Mouse (Mus musculus): ENCODE data around the gene Nfu1.

Gene Nfu1

DNA sequence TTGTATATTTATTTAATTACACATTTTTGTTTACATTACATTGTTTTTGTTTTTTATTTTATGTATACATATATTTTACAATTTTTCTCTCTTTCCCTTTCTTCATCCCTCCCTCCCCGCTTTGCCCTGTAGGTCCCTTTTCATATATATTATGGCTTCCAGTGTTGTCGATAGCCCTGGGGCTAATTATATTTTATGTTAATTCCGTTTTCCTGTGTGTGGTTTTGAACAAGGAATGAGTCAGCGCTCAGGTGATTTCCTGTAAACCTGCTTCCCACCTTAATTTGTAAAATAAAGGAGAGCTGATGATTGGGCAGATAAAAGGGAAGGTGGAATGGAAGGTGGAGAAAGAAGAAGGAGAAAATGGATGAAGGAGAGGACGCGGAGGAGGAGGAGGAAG, at the start of gene Nfu1:
TSS of gene Nfu1 (plus strand) at position 350 of the 400 bp plus-strand sequence.
- DNase-seq: no peak

DNA sequence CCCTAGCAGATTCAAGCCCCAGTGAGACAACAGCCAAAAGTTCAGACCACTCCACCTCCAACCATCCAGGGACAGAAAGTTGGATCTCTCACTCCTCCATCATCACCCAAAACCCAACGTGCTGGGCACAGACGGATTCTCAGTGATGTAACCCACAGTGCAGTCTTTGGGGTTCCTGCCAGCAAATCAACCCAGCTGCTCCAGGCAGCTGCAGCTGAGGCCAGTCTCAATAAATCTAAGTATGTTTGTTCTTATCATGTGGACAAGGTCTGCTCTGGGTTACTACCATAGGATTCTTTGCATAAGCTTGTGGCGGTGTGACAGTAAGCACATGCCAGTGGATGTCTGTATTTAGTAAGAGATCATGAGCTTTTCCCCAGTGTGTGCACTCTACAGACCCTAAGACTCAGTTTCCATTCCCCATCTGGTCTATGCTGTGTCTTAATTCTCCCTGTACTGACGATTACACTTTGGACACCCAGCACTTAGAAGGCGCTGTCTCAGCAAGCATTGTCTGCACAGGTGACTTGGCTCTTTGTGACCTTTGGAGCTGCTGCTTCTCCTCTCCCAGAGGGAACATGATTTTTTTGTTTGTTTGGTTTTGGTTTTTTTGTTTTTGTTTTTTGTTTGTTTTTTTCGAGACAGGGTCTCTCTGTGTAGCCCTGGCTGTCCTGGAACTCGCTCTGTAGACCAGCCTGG, 44.9 kb upstream of the Nfu1 start:
- DNase-seq: no peak

DNA sequence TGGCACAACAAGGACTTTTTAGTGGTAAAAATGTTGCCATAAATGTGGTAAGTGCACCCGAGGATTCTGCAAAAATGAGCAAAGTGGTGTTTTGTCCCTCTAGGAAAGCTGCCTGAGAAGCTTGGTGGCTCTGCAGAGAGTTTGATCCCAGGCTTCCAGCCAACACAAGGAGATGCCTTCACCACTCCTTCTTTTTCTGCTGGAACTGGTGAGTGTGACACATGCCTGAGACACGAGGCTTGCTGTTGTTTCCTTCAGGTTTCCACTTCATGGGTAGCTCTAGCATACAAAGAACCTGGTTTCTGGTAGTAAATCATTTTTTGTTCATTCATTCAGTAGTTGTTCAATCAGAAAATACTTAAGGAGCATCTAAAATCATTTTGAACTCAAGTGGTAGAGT, 41.9 kb upstream of the Nfu1 start:
- DNase-seq: no peak

DNA sequence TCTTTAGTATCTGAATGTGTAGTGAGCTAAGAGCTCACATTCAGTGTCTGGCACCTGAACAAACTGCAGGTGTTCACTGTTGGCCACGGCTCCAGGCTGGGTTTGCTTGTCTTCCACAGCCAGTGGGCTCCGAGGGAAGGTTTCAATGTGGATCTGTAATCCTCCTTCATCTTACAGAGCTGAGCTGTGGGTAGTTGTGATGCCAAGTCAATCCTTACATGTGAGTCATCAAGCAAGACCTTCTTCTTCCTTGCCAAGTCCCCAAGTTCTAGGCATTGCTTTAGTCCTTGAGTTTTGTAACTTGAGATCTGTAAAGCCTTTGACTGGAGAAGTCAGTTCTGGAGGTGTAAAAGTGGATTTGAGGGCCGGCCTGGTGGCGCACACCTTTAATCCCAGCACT, 35.1 kb upstream of the Nfu1 start:
- no peak for DNase-seq

DNA sequence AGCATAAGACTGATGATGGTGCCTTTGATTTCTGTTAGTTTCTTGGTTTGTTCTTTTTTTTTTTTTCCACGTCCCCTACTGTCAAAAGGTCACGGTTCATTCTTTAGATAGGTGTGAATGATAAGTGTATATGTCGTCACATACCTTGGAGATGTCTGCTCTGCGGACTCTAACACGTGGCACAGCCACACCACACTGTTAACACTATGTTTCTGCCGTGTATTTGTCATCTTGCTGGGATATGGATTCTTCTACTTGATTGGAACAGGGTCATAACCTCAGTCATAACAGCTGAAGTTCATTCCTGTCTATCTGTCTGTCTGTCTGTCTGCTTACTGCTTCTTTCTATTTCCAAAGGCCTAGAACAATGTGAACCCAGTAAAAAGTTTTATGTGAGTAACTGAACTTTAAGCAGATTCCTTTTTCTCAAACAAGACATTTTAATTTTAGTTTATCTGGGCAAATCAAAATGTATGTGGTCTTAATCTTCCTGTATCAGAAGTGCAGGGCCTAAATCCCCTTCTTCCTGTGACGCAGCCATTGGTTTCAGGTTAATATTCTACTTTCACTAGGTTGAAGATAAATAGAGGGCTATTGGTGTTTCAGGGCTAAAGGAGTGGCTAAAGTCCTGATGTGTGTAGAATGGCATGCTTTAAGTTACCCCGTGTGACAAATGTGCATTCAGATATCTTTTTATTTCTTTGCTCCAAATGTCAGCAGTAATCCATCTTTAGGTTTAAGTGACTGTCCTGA, 30.7 kb upstream of the Nfu1 start:
- no peak for DNase-seq

DNA sequence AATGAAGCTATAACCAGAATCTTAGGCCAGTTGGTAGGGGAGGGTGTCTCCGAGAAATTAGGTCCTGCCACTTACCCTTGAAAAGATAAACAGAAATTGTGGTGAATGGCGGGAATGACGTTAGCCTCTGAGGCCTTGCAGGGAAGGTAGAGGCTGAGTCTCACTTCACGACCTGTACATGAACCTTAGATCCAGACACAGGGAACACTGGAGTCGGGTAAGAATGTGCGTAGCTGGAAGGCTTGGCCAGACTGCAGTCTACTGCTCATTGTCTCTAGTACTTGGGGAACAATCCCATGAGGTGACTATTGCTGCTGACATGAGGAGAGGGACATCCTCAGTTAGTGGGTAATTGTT, 30.1 kb upstream of the Nfu1 start:
- DNase-seq: no peak

DNA sequence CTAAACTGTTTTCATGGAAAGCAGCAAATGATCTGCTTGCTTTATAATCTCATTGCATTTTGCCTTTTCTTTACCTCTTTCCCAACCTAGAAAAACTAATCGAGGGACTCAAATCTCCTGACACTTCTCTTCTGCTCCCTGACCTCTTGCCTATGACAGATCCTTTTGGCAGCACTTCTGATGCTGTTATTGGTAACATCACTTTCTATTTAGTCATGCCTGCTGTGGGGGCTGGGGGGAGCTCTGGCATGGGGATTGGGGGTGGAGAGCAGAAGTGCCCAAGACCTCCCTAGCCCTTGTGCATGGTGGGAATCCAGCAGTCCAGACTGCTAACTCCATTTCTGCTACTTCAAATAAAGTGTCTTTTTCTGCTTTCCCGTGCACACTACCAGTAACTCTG, 27.8 kb upstream of the Nfu1 start:
- DNase-seq: no peak

DNA sequence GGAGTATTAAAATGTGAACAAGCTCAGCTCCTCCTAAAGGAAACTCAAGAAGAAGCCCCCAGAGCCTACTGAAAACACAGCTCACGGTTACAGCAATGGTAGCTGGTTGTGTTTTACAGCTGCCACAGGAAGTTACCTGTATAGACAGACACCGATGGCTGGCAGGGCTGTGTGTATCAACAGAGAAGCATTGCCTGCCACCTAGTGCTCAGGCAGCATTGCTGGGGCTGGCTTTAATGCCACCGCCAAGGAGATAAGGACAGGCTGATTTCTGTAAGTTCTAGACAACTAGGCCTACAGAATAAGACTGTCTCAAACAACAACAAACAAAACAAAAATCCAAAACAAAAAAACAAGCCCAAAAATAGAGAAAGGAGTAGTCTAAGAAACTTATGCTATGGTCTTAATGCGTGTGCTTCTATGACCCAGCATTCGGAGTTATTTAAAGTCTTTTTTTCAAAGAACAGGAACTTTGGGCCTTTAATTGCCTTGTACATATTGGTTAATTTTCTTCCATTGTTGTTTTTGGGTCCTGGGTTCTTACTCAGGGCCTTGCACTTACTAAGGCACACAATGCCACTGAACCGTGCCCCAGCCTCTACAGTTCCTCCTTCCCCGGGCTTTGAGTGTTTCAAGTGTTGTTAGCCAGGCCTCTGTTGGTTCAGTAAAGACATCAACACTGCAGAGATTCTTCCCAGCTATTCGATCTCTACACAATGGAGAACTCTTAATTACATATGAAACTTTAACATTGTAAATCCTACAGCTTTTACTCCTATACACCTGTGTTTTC, 23.5 kb upstream of the Nfu1 start:
- DNase-seq: no peak

DNA sequence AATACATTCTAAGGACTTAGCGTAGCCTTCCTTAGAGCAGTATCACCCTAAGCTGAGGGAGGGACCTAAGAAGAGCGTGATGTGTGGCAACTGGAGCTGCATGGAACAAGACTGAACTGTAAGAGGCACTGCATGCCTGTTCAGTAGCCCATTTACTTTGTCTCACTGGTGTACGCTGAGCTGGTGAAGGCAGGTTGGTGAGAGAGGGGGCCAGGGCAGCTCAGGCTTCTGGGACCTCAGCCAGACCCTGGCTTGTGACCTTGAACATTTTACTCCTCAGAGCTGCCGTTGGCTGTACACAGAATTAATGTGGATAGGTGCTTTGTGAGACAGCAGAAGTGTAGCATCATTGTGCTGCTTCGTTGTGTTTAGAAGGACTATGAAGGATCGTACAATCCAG, 19.5 kb upstream of the Nfu1 start:
- DNase-seq: no peak

DNA sequence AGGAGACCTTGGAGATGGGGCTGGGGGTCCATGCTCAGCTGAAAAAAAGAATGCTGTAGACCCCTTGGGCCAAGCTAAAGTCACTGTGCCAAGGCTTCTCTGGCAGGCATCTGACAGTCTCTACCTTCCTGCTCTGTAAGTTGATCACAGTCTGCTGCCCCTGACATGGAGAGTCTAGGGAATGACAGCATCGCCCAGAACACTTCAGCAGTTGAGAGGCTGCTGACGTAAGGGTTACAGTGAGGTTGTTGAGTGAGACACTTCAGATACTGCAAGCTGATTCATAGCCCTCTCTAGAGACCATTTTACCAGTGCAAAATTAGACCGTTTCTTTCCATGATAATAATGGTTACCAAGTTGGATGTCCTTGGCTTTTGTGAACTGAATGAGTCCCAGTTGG, 18.0 kb upstream of the Nfu1 start:
- peak; percentile 77 for DNase-seq

DNA sequence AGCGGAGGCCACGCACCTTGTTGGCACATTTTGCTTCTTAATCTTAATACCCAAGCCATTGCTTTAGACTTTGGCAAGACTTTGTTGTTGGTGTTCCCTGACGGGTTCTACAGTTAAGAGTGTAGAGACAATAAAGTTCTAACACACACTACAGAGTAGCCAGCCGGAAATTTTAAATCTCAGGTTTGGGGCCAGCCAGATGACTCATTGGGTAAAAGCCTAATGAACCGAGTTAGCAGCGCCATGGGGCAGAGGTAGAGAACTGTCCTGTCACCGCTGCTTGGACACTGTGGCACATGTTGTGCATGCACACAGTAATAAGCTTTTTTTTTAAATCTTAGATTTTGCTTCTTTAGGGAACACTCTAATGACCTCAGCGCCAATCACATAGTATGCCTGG, 16.7 kb upstream of the Nfu1 start:
- no peak for DNase-seq

DNA sequence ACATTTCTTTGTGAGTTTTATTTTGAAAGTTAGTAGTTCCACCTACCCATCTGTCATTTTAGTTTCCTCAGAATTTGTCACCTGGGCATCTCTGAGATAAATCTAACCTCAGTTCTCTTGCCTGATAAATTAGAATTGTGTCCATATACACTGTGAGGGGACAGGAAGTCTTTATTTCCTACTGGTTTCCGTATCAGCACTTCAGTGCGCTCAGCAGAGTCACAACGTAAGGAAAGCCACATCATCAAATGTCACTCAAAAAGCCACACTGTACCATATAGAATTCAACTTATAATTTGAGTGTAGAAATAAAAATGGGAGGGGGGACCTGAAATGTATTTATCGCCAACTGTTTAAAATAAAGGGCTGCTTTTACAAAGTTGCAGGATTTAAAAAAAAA, 14.8 kb upstream of the Nfu1 start:
- DNase-seq: no peak

DNA sequence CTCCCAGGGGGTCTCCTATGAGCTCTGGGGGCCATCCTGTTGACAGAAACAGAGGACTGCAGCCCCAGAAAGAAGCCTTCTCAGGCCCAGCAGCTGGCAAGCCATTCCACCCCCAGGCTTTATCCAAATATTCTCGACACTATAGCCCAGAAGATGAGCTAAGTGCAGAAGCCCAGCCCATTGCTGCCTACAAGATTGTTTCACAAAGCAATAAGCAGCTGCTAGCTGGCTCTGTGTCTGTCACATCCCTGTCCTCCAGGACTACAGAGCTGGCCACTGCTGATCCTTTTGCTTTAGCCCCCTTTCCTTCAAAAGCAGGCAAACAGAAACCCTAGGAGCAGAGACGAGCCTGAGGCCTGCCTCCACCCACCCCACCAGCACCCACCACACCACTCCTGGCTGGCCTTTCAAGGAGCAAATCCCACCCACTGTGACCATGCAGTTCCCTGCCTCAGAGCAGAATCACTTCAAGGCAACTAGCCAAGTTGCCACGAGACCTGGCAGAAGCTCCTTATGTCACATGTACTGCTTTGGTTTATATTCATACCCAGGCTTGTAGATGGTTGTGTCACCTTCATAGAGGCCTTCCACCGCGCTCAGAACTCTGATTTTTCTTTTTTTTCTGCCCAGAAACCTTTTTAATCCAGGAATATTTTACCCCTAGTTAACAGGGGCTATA, 12.3 kb upstream of the Nfu1 start:
- peak; percentile 4 for DNase-seq

DNA sequence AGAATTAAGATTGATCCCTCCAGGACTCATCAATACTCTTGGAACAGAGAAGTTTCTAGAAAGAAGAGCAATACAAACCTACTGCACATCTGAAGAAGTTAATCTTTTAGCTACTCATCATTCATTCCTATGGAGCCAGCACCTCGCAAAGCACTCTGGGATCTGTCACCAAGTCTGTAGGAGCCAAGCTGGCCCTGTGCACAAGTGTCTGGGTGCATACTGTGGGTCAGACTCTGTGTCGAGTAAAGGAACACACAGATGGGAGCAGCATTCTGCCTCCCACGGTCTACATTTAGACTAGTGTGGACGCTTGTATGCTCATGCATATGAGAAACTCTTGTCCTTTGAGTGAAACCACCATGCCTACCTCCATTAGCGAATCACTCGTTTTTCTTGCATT, 11.7 kb upstream of the Nfu1 start:
- no peak for DNase-seq

DNA sequence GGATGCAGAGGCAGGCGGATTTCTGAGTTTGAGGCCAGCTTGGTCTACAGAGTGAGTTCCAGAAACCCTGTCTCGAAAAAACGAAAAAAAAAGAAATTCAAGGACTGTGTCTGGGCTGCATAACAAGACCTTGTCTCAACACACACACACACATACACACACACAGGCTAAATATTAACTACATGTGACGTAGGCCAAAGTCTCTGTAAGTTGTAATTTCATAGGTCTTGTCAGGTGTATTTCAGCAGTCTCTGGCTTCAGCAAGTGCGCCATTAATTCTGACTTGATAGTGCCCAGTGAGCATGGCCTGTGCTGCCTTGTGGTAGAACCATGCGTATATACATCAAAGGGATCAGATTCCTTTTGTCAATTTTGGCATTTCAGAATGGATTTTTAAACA, 7.0 kb upstream of the Nfu1 start:
- DNase-seq: no peak

DNA sequence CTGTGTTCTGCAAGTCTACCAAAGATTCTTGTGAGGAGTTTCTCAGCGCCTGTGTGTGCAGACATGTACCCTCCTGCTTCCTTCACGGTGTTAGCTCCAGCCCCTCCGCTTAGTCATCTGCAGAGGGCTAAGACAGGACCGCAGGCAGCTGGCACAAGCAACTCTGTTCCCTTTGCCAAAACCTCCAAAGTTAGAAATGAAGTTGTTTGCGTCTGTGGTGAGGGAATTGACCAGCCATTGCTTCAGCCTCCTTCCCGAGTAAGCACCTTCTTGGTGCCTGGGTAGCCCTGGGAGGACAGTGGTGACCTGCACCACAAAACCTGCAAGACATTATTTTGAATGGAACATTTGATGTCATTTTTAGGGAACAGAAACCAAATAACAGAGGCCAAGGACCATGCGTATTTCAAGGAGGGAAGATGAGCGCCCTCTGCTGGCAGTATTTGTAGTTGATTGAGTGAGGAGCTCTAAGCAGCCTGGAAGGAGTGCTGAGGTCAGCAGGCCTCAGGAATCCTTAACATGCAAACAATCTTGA, 6.4 kb upstream of the Nfu1 start:
- DNase-seq: peak; percentile 96

DNA sequence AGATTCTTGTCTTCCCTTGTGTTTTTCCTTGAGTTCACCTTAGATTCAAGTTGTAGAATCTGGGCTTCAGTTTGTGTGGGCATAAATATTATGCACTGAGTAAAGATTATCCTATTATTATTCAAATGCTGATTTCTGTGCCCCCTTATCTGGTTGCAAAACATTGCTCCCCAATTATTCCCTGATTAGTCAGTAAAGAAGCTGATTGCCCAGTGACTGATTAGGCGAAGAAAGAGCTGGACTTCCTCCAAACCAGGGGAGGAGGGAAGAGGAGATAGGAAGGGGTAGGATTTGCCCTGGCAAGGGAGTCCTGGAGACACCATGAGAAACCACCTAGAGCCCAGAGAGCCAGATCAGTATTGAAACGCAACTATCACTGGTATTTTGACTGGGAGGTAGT, 4.9 kb upstream of the Nfu1 start:
- DNase-seq: no peak

DNA sequence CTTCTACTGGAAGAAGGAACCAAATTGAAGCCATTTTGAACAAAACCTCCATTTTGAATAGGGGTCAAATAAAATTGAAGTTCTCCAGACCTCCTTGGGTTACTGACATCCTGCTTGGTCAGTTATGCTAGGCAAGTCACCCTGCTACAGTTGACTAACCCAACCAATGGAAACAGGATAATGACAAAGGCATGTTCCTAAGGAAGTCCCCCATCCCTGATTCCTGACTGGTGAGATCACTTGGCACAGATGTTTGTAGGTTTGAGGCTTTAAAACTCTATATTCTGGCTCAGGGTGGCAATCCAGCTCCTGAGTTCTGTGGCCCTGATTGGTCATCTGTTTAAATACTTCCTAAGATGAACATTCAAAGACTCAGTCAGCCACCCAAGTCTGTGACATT, 3.5 kb upstream of the Nfu1 start:
- no peak for DNase-seq

DNA sequence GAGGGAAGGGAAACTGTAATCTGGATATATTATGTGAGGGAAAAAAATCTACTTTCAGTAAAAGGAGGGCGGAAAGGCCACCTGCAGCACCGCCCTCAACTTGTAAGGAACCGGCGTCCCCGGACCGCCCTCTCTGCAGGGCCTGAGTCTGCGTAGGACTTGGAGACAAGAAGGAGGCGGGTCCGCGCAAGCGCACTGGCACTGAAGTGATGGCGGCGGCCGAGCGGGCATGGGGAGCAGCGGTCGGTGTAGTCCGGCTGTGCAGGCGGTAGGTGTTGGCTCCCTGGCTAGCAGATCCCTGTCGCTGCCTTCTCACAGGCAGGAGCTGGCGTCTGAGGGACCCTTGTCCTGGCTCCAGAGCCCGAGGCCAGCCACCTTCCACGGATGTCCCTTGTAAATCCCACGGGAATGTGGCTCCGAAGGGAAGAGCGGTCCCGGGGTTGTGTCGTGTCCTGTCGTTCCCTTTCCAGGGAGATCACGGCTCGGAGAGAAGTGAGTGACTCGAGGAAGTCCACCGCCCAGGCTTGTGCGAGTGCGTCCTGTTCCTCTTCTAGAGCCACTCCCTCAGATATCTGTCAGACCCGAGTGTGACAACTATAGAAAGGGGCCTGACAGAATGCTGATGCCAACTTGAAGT, 774 bp downstream of the Nfu1 start:
- DNase-seq: peak; percentile 97

DNA sequence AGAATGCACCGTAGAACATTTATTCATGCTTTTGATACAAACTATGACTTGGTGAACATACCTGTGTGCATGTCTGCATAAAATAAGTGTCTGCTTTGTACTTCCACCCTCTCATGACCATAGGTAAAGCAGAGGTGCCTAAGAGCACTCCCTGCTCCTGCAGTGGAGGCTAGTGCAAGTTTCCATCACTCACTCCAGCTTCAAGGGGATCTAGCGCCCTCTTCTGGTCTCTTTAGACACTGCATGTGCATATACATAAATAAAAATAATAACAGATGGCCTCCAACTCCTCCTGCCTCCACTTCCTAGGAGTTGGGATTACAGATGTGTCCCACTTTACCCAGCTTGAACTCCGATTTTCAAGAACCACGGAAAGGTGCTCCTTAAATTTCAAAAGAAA, 7.9 kb downstream of the Nfu1 start:
- peak; percentile 63 for DNase-seq

DNA sequence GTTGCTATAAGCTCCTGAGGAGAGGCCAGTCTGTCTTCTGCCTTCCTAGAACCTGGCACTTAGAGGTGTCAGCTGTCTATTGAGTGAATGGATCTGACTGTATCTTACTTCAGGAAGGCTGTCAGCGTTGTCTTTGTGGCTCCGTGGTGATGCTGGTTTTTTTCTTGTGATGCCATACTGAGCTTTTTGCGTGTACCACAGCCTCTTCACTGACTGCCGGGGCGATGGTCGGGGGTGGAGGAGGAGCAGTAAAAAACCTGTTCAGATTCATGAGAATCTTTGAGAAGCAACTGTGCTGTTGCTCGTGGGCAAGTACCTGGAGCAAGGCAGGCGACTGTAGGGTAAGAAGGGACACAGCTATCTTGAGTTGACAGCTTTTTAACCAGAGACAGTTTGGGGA, 9.8 kb downstream of the Nfu1 start:
- no peak for DNase-seq

DNA sequence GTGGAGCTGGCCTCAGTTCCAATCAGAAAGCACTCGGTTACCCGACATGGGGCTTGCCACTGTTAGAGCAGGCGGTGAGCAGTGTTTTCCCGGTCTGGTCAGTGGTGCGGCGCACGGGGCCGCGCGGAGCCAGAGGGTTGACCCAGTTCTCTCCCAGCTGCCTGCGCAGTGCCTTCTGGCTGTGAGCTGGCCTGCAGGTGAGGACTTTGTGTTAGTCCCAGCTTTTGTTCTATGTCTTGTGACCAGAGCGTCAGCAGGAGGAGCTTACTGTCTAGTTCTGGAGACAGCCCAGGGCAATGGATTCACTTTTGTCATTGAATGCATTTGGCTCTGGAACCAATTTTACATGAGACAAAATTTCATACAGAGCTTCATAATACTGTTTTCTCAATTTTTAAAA, 12.8 kb downstream of the Nfu1 start:
- no peak for DNase-seq

DNA sequence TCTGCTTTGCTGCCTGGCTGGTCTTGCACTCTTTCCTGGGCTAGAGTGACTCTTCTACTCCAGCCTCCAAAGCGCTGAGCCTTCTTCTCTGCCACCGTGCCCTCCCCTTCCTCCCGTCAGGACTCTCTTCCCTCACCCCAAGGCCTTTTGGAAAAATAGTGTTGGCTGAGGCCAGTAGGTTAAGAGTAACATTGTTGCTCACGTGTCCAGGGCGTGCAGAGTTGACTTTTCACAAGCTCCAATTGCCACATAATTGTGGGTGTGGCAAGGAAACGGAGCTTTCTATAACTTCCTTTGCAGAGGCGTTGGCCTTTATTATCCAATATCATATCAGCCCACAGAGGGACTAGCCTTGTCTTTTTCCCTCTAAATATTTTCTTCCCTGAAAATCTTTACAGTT, 17.9 kb downstream of the Nfu1 start:
- peak; percentile 84 for DNase-seq

Measured in lung, postnatal 36 days (tissue).